Mouse (Mus musculus) frontal cortex, postnatal 36 days (tissue): ENCODE results near the gene Hsf2bp.

Source experiments
- DNase-seq, 2 experiments: peaks; one replicate each; pipeline ENCODE4 v3.0.0; 2022; ENCODE audit warnings: low spot score in 2 of 2

The Hsf2bp gene

GRCm38 (mm10) chr17:31905791-31906211 is 130.3 kb downstream of the Hsf2bp start:
- DNase-seq: no peak

- no peak for DNase-seq
These were observed 130.9 kb downstream of the Hsf2bp start for GRCm38 (mm10) chr17:31905201-31905790.

GRCm38 (mm10) chr17:31904036-31904435 is 132.1 kb downstream of the Hsf2bp start:
- no peak for DNase-seq

- no peak for DNase-seq
These were observed 133.4 kb downstream of the Hsf2bp start for GRCm38 (mm10) chr17:31902630-31903198.

GRCm38 (mm10) chr17:31901461-31902204 is 134.5 kb downstream of the Hsf2bp start:
- no peak for DNase-seq

GRCm38 (mm10) chr17:31898941-31899340 is 137.2 kb downstream of the Hsf2bp start:
- no peak for DNase-seq

- DNase-seq: no peak
These were observed 138.9 kb downstream of the Hsf2bp start for GRCm38 (mm10) chr17:31897186-31897793.

- no peak for DNase-seq
These were observed 139.4 kb downstream of the Hsf2bp start for GRCm38 (mm10) chr17:31896751-31897150.

- no peak for DNase-seq
These were observed 139.8 kb downstream of the Hsf2bp start for GRCm38 (mm10) chr17:31896311-31896710.
